1 mouse cellular context compared by ENCODE assay signal in genomic region chr7:139969348-139970130, GRCm38 (mm10).
TF ChIP-seq lines count a peak whose summit lies in the region.

No protein-coding gene starts in this region.

TF ChIP-seq in CH12.LX, 34 proteins besides CTCF, POLR2A, EP300 and RAD21 (continued from another document):
- peak; percentile 67; the same call in 1 of the 2 replicates for TF ChIP-seq IRF4 (IDR thresholded peaks at IDR 0.05; ENCODE audit: low read depth, low read length)
- no peak; the same call in 1 of the 2 replicates for TF ChIP-seq ZNF384 (IDR thresholded peaks at IDR 0.05; ENCODE audit: low read depth, low read length)
TF ChIP-seq in CH12.LX: peak in this region for 13.
